21 mouse cellular contexts compared by ENCODE assay signal in genomic region chr5:45101777-45102176, GRCm38 (mm10).
DNase-seq lines count a peak whose midpoint lies in the region; ATAC-seq and TF ChIP-seq lines count a peak whose summit lies in the region.
"Had no signal": no experiment of that assay in that cellular context is flagged by ENCODE, and none has a peak within 500 bp of the region (broad histone marks: within the 10 kb centered on the region; RNA-seq: fewer than 3 reads in every experiment).

No protein-coding gene starts in this region.

- peaks cover 41% of the 10 kb centered on the region for H3K4me1 ChIP-seq in forebrain, embryonic 15.5 days
- H3K4me1 ChIP-seq in forebrain, embryonic 10.5 days: peaks cover 9% of the 10 kb centered on the region
- peaks cover 37% of the 10 kb centered on the region for H3K4me1 ChIP-seq in hindbrain, embryonic 13.5 days (replicated peaks)
- H3K4me1 ChIP-seq in midbrain, postnatal 0 days (ENCODE audit: insufficient read depth, low read length): no peaks in the 10 kb centered on the region; the same call in none of the 2 replicates
- H3K4me1 ChIP-seq: heart, embryonic 12.5 days had no signal

- no peaks in the 10 kb centered on the region for H3K27me3 ChIP-seq in forebrain, embryonic 15.5 days
- no peaks in the 10 kb centered on the region for H3K27me3 ChIP-seq in forebrain, embryonic 10.5 days (ENCODE audit: poor library complexity, severe bottlenecking)
- H3K27me3 ChIP-seq in hindbrain, embryonic 13.5 days: no peaks in the 10 kb centered on the region
- H3K27me3 ChIP-seq in midbrain, postnatal 0 days (ENCODE audit: insufficient read depth, low read length): no peaks in the 10 kb centered on the region
- H3K27me3 ChIP-seq: heart, embryonic 12.5 days; lung, embryonic 15.5 days had no signal

- H3K9ac ChIP-seq in forebrain, embryonic 15.5 days (replicated peaks): no peak overlapping the region
- H3K9ac ChIP-seq in hindbrain, embryonic 13.5 days: no peak overlapping the region
- H3K9ac ChIP-seq in midbrain, postnatal 0 days (replicated peaks; ENCODE audit: low read length, poor library complexity, severe bottlenecking): no peak overlapping the region
- H3K9ac ChIP-seq: heart, embryonic 12.5 days; liver, embryonic 14.5 days; lung, embryonic 15.5 days had no signal

- no peaks in the 10 kb centered on the region for H3K36me3 ChIP-seq in forebrain, embryonic 15.5 days
- no peaks in the 10 kb centered on the region for H3K36me3 ChIP-seq in forebrain, embryonic 10.5 days (replicated peaks)
- no peaks in the 10 kb centered on the region for H3K36me3 ChIP-seq in hindbrain, embryonic 13.5 days
- no peaks in the 10 kb centered on the region for H3K36me3 ChIP-seq in midbrain, postnatal 0 days (ENCODE audit: insufficient read depth, low read length)
- H3K36me3 ChIP-seq: G1E; heart, embryonic 12.5 days; lung, embryonic 15.5 days had no signal

- ATAC-seq in forebrain, embryonic 15.5 days (replicated peaks): no peak
- peak; percentile 19; the same call in 1 of the 2 replicates for ATAC-seq in hindbrain, embryonic 13.5 days (ENCODE audit: low FRiP score)
- no peak for ATAC-seq in midbrain, postnatal 0 days (ENCODE audit: low FRiP score)
- ATAC-seq: inflammation-experienced regulatory T-cells, adult 6 months had no signal

- no peaks in the 10 kb centered on the region for H3K9me3 ChIP-seq in forebrain, embryonic 15.5 days
- H3K9me3 ChIP-seq in forebrain, embryonic 10.5 days: no peaks in the 10 kb centered on the region
- H3K9me3 ChIP-seq in hindbrain, embryonic 13.5 days: no peaks in the 10 kb centered on the region
- H3K9me3 ChIP-seq in midbrain, postnatal 0 days (ENCODE audit: low read length): no peaks in the 10 kb centered on the region
- H3K9me3 ChIP-seq: G1E; heart, embryonic 12.5 days; lung, embryonic 15.5 days had no signal

- no peak for TF ChIP-seq CTCF in layer of hippocampus, adult 2 months (conservative IDR thresholded peaks at IDR 0.05)
- TF ChIP-seq CTCF in midbrain, postnatal 0 days (IDR thresholded peaks at IDR 0.05): no peak

- H3K27ac ChIP-seq in forebrain, embryonic 15.5 days (replicated peaks): peak overlapping the region; percentile 40
- no peak overlapping the region for H3K27ac ChIP-seq in forebrain, embryonic 10.5 days
- H3K27ac ChIP-seq in layer of hippocampus, adult 2 months: peak overlapping the region; percentile 8; the same call in 1 of the 2 replicates
- peak overlapping the region; percentile 77 for H3K27ac ChIP-seq in hindbrain, embryonic 13.5 days
- peak overlapping the region; percentile 45; the same call in 1 of the 2 replicates for H3K27ac ChIP-seq in midbrain, postnatal 0 days (ENCODE audit: low read depth, low read length)
- H3K27ac ChIP-seq: liver, embryonic 14.5 days; stomach, postnatal 0 days had no signal

- no peak overlapping the region for H3K4me2 ChIP-seq in forebrain, embryonic 15.5 days (replicated peaks)
- no peak overlapping the region for H3K4me2 ChIP-seq in hindbrain, embryonic 13.5 days
- H3K4me2 ChIP-seq in midbrain, postnatal 0 days (ENCODE audit: low read depth, low read length, poor library complexity, severe bottlenecking): no peak overlapping the region
- H3K4me2 ChIP-seq: heart, embryonic 12.5 days; lung, embryonic 15.5 days had no signal

- no peak overlapping the region for H3K4me3 ChIP-seq in forebrain, embryonic 15.5 days
- no peak overlapping the region for H3K4me3 ChIP-seq in forebrain, embryonic 10.5 days
- no peak overlapping the region for H3K4me3 ChIP-seq in layer of hippocampus, adult 2 months
- no peak overlapping the region for H3K4me3 ChIP-seq in hindbrain, embryonic 13.5 days
- no peak overlapping the region for H3K4me3 ChIP-seq in midbrain, postnatal 0 days (ENCODE audit: low read depth, low read length)
- H3K4me3 ChIP-seq: heart, embryonic 12.5 days; lung, embryonic 15.5 days had no signal

- WGBS in forebrain, embryonic 15.5 days: 40% methylated on average over 4 of the region's 4 CpGs
- 91% methylated on average over 4 of the region's 4 CpGs for WGBS in forebrain, embryonic 10.5 days
- WGBS in hindbrain, embryonic 13.5 days: 29% methylated on average over 4 of the region's 4 CpGs
- 23% methylated on average over 4 of the region's 4 CpGs for WGBS in midbrain, postnatal 0 days

- DNase-seq in forebrain, embryonic 10.5 days (ENCODE audit: extremely low spot score, low spot score): no peak
- DNase-seq in layer of hippocampus, adult 2 months (ENCODE audit: low spot score in 2 of 2): no peak
- no peak for DNase-seq in layer of hippocampus, adult 11-12 months (ENCODE audit: low spot score)
- no peak for DNase-seq in midbrain, postnatal 0 days (ENCODE audit: low spot score)
- no peak for DNase-seq in spleen, postnatal 4 days (ENCODE audit: low spot score in 2 of 2)
- DNase-seq in right cerebral cortex, postnatal 25 days: no peak
- DNase-seq: adrenal gland, postnatal 36 days; cerebellum, adult 8-10 months; gastrocnemius, postnatal 36 days; heart, postnatal 14 days; kidney, adult 2 months; kidney, postnatal 10 days; right cerebral cortex, postnatal 4 days had no signal
